Mouse (Mus musculus) liver, embryonic 16.5 days (tissue): ENCODE data around the gene Tldc2. TPM values are rescaled to one million over a fixed set of nuclear protein-coding genes. Genes with fewer than 3 reads are reported as not detected.

ENCODE experiments used
- ATAC-seq: fragments of 200-750 bp; cut with Nextera tagmentation; 2 replicates; pipeline ENCODE4 v1.8.0; 2017; ENCODE audit warnings: low read depth, mild to moderate bottlenecking, moderate number of reproducible peaks, moderate library complexity
- H3K27ac ChIP-seq: fragments of 300-500 bp; sonication (generic); 2 replicates; pipeline ENCODE4 v1.5.1; 2014; ENCODE audit warnings: mild to moderate bottlenecking, low read length
- H3K27me3 ChIP-seq: fragments of 300-500 bp; sonication (generic); 2 replicates; pipeline ENCODE4 v1.6.1; 2014; ENCODE audit warnings: low read depth, low read length, mixed read lengths; ENCODE audit not compliant: control insufficient read depth, insufficient read depth
- H3K36me3 ChIP-seq: fragments of 300-500 bp; sonication (generic); 2 replicates; pipeline ENCODE4 v1.6.1; 2014; ENCODE audit warnings: mild to moderate bottlenecking; ENCODE audit not compliant: control insufficient read depth, insufficient read depth
- H3K4me1 ChIP-seq: fragments of 300-500 bp; sonication (generic); 2 replicates; pipeline ENCODE4 v1.6.1; 2014; ENCODE audit warnings: low read depth, low read length, mixed read lengths; ENCODE audit not compliant: control insufficient read depth
- H3K4me2 ChIP-seq: fragments of 300-500 bp; sonication (generic); 2 replicates; pipeline ENCODE4 v1.6.1; 2014; ENCODE audit warnings: low read depth, low read length, mixed read lengths
- H3K4me3 ChIP-seq: fragments of 300-500 bp; sonication (generic); 2 replicates; pipeline ENCODE4 v1.5.1; 2014; ENCODE audit warnings: low read depth, mild to moderate bottlenecking, low read length
- H3K9ac ChIP-seq: fragments of 300-500 bp; sonication (generic); 2 replicates; pipeline ENCODE4 v1.6.1; 2014; ENCODE audit warnings: low read depth, low read length
- H3K9me3 ChIP-seq: fragments of 300-500 bp; sonication (generic); replicated peaks from 2 replicates; pipeline ENCODE4 v1.6.1; 2016; ENCODE audit warnings: low read length; ENCODE audit not compliant: control insufficient read depth
- WGBS: fragments of 180-500 bp; shearing (Covaris S2); extraction: QIAGEN DNeasy Blood & Tissue Kit; methylation state at CpG from one replicate; pipeline ENCODE4 v1.1.7; 2014; ENCODE audit not compliant: insufficient replicate concordance; 5-methylcytosine and 5-hydroxymethylcytosine counted together
- polyA plus RNA-seq: library from polyadenylated mRNA; unstranded; fragments of >200 nt; fragmentation: Nextera tagmentation; extraction: Ambion mirVana; gene quantifications from 2 replicates; pipeline ENCODE4 v1.2.1, GENCODE M21; 2015

Gene Tldc2
- polyA plus RNA-seq, 1 experiment from 2014 or later, result not detected

GRCm38 (mm10) chr2:157132686-157133540, 46.1 kb downstream of the Tldc2 start:
- Histone ChIP-seq H3K27me3 (no peaks in the 10 kb centered on the region), H3K36me3 (no peaks in the 10 kb centered on the region), H3K9me3 (no peaks in the 10 kb centered on the region), H3K9ac (no peak overlapping the region), H3K4me2 (peak overlapping the region; percentile 97), H3K4me3 (no peak overlapping the region; the same call in 1 of the 2 replicates), H3K4me1 (peaks cover 26% of the 10 kb centered on the region), H3K27ac (no peak overlapping the region)
- no peak for ATAC-seq
- WGBS, result 63% methylated on average over 3 of the region's 3 CpGs

GRCm38 (mm10) chr2:157133769-157134478, 47.1 kb downstream of the Tldc2 start:
- H3K27me3 ChIP-seq, result no peaks in the 10 kb centered on the region
- H3K36me3 ChIP-seq, result no peaks in the 10 kb centered on the region
- peak overlapping the region; percentile 97 for H3K4me2 ChIP-seq
- H3K4me3 ChIP-seq, result peak overlapping the region; percentile 87
- ATAC-seq, result no peak
- peak overlapping the region; percentile 83 for H3K9ac ChIP-seq
- peaks cover 26% of the 10 kb centered on the region for H3K4me1 ChIP-seq
- peak overlapping the region; percentile 83 for H3K27ac ChIP-seq
- no peaks in the 10 kb centered on the region for H3K9me3 ChIP-seq
- 10% methylated on average over 11 of the region's 11 CpGs for WGBS

DNA sequence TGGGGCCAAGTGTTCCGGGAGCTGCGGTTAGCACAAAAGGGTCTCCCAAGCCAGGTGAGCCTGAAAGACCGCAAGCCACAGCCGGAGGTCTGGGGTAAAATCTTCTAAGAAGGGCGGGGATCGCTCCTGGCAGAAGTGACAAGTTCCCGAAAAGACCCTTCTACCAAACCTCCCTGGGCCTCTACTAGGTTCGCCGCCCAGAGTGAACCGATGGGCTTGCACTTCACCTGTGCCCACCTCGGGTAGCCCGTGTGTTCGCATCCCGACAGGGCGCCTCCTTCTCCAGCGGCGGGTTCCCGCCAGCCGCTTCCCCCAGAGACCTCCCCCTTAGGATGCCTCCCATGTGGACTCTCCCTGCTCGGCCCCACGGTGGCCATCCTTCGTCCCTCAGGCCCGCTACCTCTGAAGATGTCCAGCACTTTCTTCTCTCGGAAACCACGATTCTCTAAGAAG, 47.6 kb downstream of the Tldc2 start:
- Histone ChIP-seq H3K27ac (peak overlapping the region; percentile 83), H3K27me3 (no peaks in the 10 kb centered on the region), H3K4me1 (peaks cover 28% of the 10 kb centered on the region), H3K4me3 (peak overlapping the region; percentile 87), H3K9me3 (no peaks in the 10 kb centered on the region), H3K4me2 (peak overlapping the region; percentile 97), H3K9ac (peak overlapping the region; percentile 83), H3K36me3 (no peaks in the 10 kb centered on the region)
- ATAC-seq, result peak; percentile 36
- under 1% methylated on average over 25 of the region's 25 CpGs for WGBS

DNA sequence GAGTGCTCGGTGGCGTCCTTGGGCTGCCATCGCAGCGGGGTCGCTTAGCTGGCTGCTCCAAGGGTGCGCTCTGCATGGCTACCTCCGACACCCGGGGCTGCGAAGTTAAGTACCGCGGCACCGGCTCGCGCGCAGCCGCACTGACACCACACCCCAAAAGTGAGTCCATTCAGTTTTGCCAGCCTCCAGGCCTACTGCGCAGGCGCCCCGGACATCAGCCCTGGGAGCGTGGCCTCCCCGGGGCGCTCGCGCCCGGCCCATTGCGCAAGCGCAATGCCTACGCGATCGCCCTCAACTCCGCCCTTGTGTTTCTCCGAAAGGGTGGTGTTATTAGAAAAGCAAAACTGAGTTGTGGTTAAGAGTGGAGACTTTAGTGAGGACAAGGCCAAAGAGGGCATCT, 48.2 kb downstream of the Tldc2 start, which contains the start of gene Samhd1:
TSS of gene Samhd1 (minus strand) at position 252 of the 400 bp plus-strand sequence.
- Histone ChIP-seq H3K9me3 (no peaks in the 10 kb centered on the region), H3K27ac (peak within 1 kb of the TSS; percentile 89), H3K36me3 (no peaks in the 10 kb centered on the region), H3K4me3 (peak within 1 kb of the TSS; percentile 87), H3K4me2 (peak within 1 kb of the TSS; percentile 97), H3K4me1 (peaks cover 28% of the 10 kb centered on the region), H3K27me3 (no peaks in the 10 kb centered on the region), H3K9ac (peak within 1 kb of the TSS; percentile 83)
- WGBS, result under 1% methylated on average over 32 of the region's 32 CpGs
- ATAC-seq, result peak; percentile 97

GRCm38 (mm10) chr2:157135529-157136120, 48.8 kb downstream of the Tldc2 start:
- no peaks in the 10 kb centered on the region for H3K9me3 ChIP-seq
- H3K9ac ChIP-seq, result peak overlapping the region; percentile 63

DNA sequence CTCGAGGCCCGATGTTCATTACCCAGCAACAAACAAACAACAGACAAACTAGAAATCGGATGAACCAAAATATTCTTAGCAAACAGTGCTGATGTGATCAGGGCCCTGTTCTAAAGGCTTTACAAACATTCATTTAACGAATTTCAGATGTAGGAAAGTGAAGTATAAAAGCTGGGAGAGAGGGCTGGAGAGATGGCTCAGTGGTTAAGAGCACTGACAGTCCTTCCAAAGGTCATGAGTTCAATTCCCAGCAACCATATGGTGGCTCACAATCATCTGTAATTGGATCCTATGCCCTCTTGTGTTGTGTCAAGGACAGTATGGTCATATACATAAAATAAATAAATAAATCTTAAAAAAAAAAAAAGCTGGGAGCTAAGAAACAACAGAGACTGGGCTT, 49.3 kb downstream of the Tldc2 start:
- Histone ChIP-seq H3K4me3 (no peak overlapping the region), H3K4me1 (peaks cover 25% of the 10 kb centered on the region), H3K9ac (no peak overlapping the region), H3K27me3 (no peaks in the 10 kb centered on the region), H3K4me2 (no peak overlapping the region), H3K27ac (no peak overlapping the region), H3K9me3 (no peaks in the 10 kb centered on the region), H3K36me3 (no peaks in the 10 kb centered on the region)
- ATAC-seq, result no peak
- 83% methylated on average over 4 of the region's 4 CpGs for WGBS

More at GRCm38 (mm10) chr2:157135529-157136120, 48.8 kb downstream of the Tldc2 start:
- 77% methylated on average over 10 of the region's 10 CpGs for WGBS
- Histone ChIP-seq H3K36me3 (no peaks in the 10 kb centered on the region), H3K4me2 (peak overlapping the region; percentile 97), H3K4me3 (peak overlapping the region; percentile 87), H3K27ac (peak overlapping the region; percentile 89), H3K27me3 (no peaks in the 10 kb centered on the region), H3K4me1 (peaks cover 25% of the 10 kb centered on the region)
- no peak for ATAC-seq

- Histone ChIP-seq H3K27ac (no peak overlapping the region), H3K4me3 (no peak overlapping the region), H3K36me3 (no peaks in the 10 kb centered on the region), H3K4me2 (no peak overlapping the region), H3K9me3 (no peaks in the 10 kb centered on the region), H3K9ac (no peak overlapping the region), H3K27me3 (no peaks in the 10 kb centered on the region), H3K4me1 (peaks cover 25% of the 10 kb centered on the region)
- 45% methylated on average over 2 of the region's 2 CpGs for WGBS
- ATAC-seq, result no peak
Measured at GRCm38 (mm10) chr2:157136646-157137045, 49.8 kb downstream of the Tldc2 start.

DNA sequence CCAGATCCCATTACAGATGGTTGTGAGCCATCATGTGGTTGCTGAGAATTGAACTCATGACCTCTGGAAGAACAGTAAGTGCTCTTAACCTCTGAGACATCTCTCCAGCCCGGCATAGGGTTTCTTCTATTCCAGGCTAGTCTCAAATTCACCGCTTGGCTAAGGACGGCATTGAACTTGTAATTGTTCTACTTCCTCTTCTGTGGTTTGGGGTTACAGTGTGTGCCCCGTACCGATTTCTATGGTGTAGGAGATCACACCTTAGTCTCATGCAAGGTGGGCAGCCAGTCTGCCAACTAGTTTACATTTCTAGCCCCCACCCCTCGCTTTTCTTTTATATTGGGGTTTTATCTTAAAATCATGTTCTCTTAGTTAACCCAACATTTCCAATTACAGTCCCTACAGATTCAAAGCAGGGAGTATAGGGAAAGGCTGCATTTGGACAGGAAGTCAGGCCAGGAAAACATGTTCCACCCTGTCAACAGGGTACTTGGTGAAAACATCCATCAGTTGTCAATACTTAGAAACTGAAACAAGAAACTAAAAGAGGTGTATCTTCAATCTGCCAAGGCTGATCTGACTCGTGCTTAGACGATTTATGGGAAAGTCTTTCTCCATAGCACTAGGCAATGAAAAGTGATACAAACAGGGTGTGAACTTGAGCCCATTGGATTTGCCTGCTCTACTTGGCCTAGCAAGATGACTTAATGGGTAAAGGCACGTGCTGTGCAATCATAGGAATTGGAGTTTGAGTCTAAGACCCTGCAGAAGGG, 51.3 kb downstream of the Tldc2 start:
- Histone ChIP-seq H3K9ac (no peak overlapping the region), H3K4me2 (no peak overlapping the region), H3K27ac (0 out of 2 replicates have a peak overlapping the region, but pooled peaks have one; percentile 10), H3K4me1 (peaks cover 19% of the 10 kb centered on the region), H3K4me3 (no peak overlapping the region), H3K9me3 (no peaks in the 10 kb centered on the region), H3K27me3 (no peaks in the 10 kb centered on the region), H3K36me3 (no peaks in the 10 kb centered on the region)
- 40% methylated on average over 9 of the region's 9 CpGs for WGBS
- ATAC-seq, result no peak
